Mouse (Mus musculus): Measurements from ENCODE around the gene Thtpa.

DNA sequence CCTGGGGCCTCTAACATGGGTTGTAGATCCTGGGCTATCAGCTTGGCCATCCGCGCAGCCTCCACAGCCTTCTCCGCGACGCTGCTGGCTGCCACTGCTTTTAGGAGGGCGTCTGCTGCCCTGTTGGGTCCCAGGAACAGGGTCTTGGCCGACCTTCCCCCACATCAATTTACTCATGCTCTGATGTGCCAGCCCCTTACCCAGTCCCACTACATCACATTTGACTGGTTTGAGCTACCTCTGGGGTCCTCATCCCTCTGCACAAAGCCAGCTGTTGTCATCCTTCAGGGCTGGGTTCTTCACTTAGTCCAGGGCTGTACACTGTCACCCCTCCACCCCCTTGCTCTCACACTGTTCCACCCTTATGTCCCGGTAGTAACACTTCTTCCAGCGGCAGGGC lies 15.5 kb downstream of the Thtpa start:
- no peak for TF ChIP-seq UBTF (IDR thresholded peaks at IDR 0.05; ENCODE audit: borderline replicate concordance, insufficient read depth, low read depth, low read length)
- no peak for TF ChIP-seq NELFE (IDR thresholded peaks at IDR 0.05; ENCODE audit: low read depth, low read length)
- no peak for TF ChIP-seq JUND (IDR thresholded peaks at IDR 0.05; ENCODE audit: low read depth, low read length)
- TF ChIP-seq EP300 (IDR thresholded peaks at IDR 0.05; ENCODE audit: low read depth in 1 of 2, low read length in 2 of 2): no peak
- no peak for TF ChIP-seq POLR2A (IDR thresholded peaks at IDR 0.05; ENCODE audit: control insufficient read depth in 1 of 2, insufficient read depth in 1 of 2, low read depth in 1 of 2, low read length in 2 of 2, poor library complexity in 1 of 2)
- TF ChIP-seq CHD2 (IDR thresholded peaks at IDR 0.05; ENCODE audit: low read length): no peak
- TF ChIP-seq SIN3A (IDR thresholded peaks at IDR 0.05; ENCODE audit: low read length): no peak
- TF ChIP-seq POLR2AphosphoS5 (IDR thresholded peaks at IDR 0.05; ENCODE audit: borderline replicate concordance, low read depth, low read length): no peak
- TF ChIP-seq POLR2AphosphoS2 (IDR thresholded peaks at IDR 0.05; ENCODE audit: low read length): no peak

Measured in MEL (cell line).